Mouse (Mus musculus) neural tube, embryonic 15.5 days (tissue): ENCODE results near the gene Unc13a. TPM values are rescaled to one million over a fixed set of nuclear protein-coding genes. Genes with fewer than 3 reads are reported as not detected.

Experiments
- ATAC-seq: fragments of 200-750 bp; cut with Nextera tagmentation; 2 replicates; pipeline ENCODE4 v1.8.0; 2017; ENCODE audit warnings: mild to moderate bottlenecking, moderate TSS enrichment, moderate library complexity; ENCODE audit not compliant: low FRiP score
- H3K27ac ChIP-seq: fragments of 300-500 bp; sonication (generic); replicated peaks from 2 replicates; pipeline ENCODE4 v1.5.1; 2015; ENCODE audit warnings: mild to moderate bottlenecking, inconsistent platforms
- H3K27me3 ChIP-seq: fragments of 300-500 bp; sonication (generic); replicated peaks from 2 replicates; pipeline ENCODE4 v1.6.1; 2015; ENCODE audit warnings: inconsistent platforms
- H3K36me3 ChIP-seq: fragments of 300-500 bp; sonication (generic); 2 replicates; pipeline ENCODE4 v1.6.1; 2015; ENCODE audit warnings: inconsistent platforms
- H3K4me1 ChIP-seq: fragments of 300-500 bp; sonication (generic); 2 replicates; pipeline ENCODE4 v1.6.1; 2015; ENCODE audit warnings: inconsistent platforms
- H3K4me2 ChIP-seq: fragments of 300-500 bp; sonication (generic); 2 replicates; pipeline ENCODE4 v1.6.1; 2015; ENCODE audit warnings: inconsistent platforms, mild to moderate bottlenecking, moderate library complexity
- H3K4me3 ChIP-seq: fragments of 300-500 bp; sonication (generic); replicated peaks from 2 replicates; pipeline ENCODE4 v1.5.1; 2015; ENCODE audit warnings: mild to moderate bottlenecking, inconsistent platforms
- H3K9ac ChIP-seq: fragments of 300-500 bp; sonication (generic); replicated peaks from 2 replicates; pipeline ENCODE4 v1.6.1; 2015; ENCODE audit warnings: mild to moderate bottlenecking, inconsistent platforms
- H3K9me3 ChIP-seq: fragments of 300-500 bp; sonication (generic); replicated peaks from 2 replicates; pipeline ENCODE4 v1.6.1; 2016; ENCODE audit warnings: inconsistent platforms
- WGBS: fragments of 180-500 bp; shearing (Covaris S2); methylation state at CpG from one replicate; pipeline ENCODE4 v1.1.7; 2015; ENCODE audit warnings: mixed read lengths; 5-methylcytosine and 5-hydroxymethylcytosine counted together
- polyA plus RNA-seq: library from polyadenylated mRNA; unstranded; fragments of >200 nt; fragmentation: Nextera tagmentation; extraction: Ambion mirVana; gene quantifications from 2 replicates; pipeline ENCODE4 v1.2.1, GENCODE M21; 2015

The Unc13a gene
- polyA plus RNA-seq, 1 experiment from 2014 or later, result 22.2 TPM

GRCm38 (mm10) chr8:71685573-71685972 lies 14.0 kb upstream of the Unc13a start:
- Histone ChIP-seq H3K9ac (peak overlapping the region; percentile 31), H3K36me3 (no peaks in the 10 kb centered on the region), H3K27ac (no peak overlapping the region), H3K4me1 (peaks cover 34% of the 10 kb centered on the region), H3K9me3 (no peaks in the 10 kb centered on the region), H3K4me3 (peak overlapping the region; percentile 46), H3K4me2 (peak overlapping the region; percentile 70), H3K27me3 (peaks cover 100% of the 10 kb centered on the region)
- WGBS, result 4% methylated on average over 29 of the region's 29 CpGs
- peak; percentile 60 for ATAC-seq

GRCm38 (mm10) chr8:71684701-71685100 lies 13.1 kb upstream of the Unc13a start:
- H3K4me1 ChIP-seq, result peaks cover 40% of the 10 kb centered on the region
- H3K4me2 ChIP-seq, result no peak overlapping the region
- H3K27ac ChIP-seq, result no peak overlapping the region
- H3K27me3 ChIP-seq, result peaks cover 100% of the 10 kb centered on the region
- H3K4me3 ChIP-seq, result no peak overlapping the region
- no peak overlapping the region for H3K9ac ChIP-seq
- WGBS, result 16% methylated on average over 10 of the region's 10 CpGs
- ATAC-seq, result no peak
- no peaks in the 10 kb centered on the region for H3K9me3 ChIP-seq
- H3K36me3 ChIP-seq, result no peaks in the 10 kb centered on the region

GRCm38 (mm10) chr8:71682832-71683231 lies 11.3 kb upstream of the Unc13a start:
- 55% methylated on average over 12 of the region's 12 CpGs for WGBS

GRCm38 (mm10) chr8:71681369-71681915 lies 9.9 kb upstream of the Unc13a start:
- H3K9me3 ChIP-seq, result no peaks in the 10 kb centered on the region
- no peak for ATAC-seq
- H3K36me3 ChIP-seq, result no peaks in the 10 kb centered on the region
- H3K4me3 ChIP-seq, result no peak overlapping the region
- H3K4me1 ChIP-seq, result peaks cover 37% of the 10 kb centered on the region
- WGBS, result 8% methylated on average over 18 of the region's 18 CpGs
- no peak overlapping the region for H3K27ac ChIP-seq
- peaks cover 98% of the 10 kb centered on the region for H3K27me3 ChIP-seq
- no peak overlapping the region for H3K9ac ChIP-seq
- H3K4me2 ChIP-seq, result no peak overlapping the region

More at GRCm38 (mm10) chr8:71682832-71683231, 11.3 kb upstream of the Unc13a start:
- no peak for ATAC-seq
- Histone ChIP-seq H3K4me2 (no peak overlapping the region), H3K36me3 (no peaks in the 10 kb centered on the region), H3K4me3 (no peak overlapping the region), H3K9me3 (no peaks in the 10 kb centered on the region), H3K27me3 (peaks cover 100% of the 10 kb centered on the region), H3K27ac (no peak overlapping the region), H3K4me1 (peaks cover 40% of the 10 kb centered on the region), H3K9ac (no peak overlapping the region)

- 14% methylated on average over 21 of the region's 21 CpGs for WGBS
- 0 out of 2 replicates have a peak overlapping the region, but pooled peaks have one; percentile 3 for H3K4me3 ChIP-seq
Observed at GRCm38 (mm10) chr8:71680471-71680870, 8.9 kb upstream of the Unc13a start.

GRCm38 (mm10) chr8:71679550-71680168 lies 8.1 kb upstream of the Unc13a start:
- Histone ChIP-seq H3K4me1 (peaks cover 31% of the 10 kb centered on the region), H3K4me3 (peak overlapping the region; percentile 35), H3K27ac (no peak overlapping the region), H3K9ac (peak overlapping the region; percentile 43; the same call in 1 of the 2 replicates), H3K36me3 (no peaks in the 10 kb centered on the region), H3K27me3 (peaks cover 89% of the 10 kb centered on the region), H3K9me3 (no peaks in the 10 kb centered on the region), H3K4me2 (peak overlapping the region; percentile 62)
- 5% methylated on average over 45 of the region's 46 CpGs for WGBS
- ATAC-seq, result no peak

More at GRCm38 (mm10) chr8:71680471-71680870, 8.9 kb upstream of the Unc13a start:
- Histone ChIP-seq H3K9me3 (no peaks in the 10 kb centered on the region), H3K27me3 (peaks cover 95% of the 10 kb centered on the region), H3K9ac (no peak overlapping the region), H3K4me2 (peak overlapping the region; percentile 7; the same call in 1 of the 2 replicates), H3K4me1 (peaks cover 35% of the 10 kb centered on the region), H3K27ac (no peak overlapping the region), H3K36me3 (no peaks in the 10 kb centered on the region)
- ATAC-seq, result no peak

- Histone ChIP-seq H3K4me1 (peaks cover 31% of the 10 kb centered on the region), H3K9ac (peak overlapping the region; percentile 43; the same call in 1 of the 2 replicates), H3K27me3 (peaks cover 84% of the 10 kb centered on the region), H3K9me3 (no peaks in the 10 kb centered on the region), H3K4me3 (peak overlapping the region; percentile 35), H3K27ac (no peak overlapping the region), H3K4me2 (peak overlapping the region; percentile 62), H3K36me3 (no peaks in the 10 kb centered on the region)
- WGBS, result 15% methylated on average over 16 of the region's 16 CpGs
- no peak for ATAC-seq
Observed at GRCm38 (mm10) chr8:71679116-71679515, 7.6 kb upstream of the Unc13a start.

- peaks cover 31% of the 10 kb centered on the region for H3K4me1 ChIP-seq
- no peak overlapping the region for H3K27ac ChIP-seq
- no peak overlapping the region for H3K4me2 ChIP-seq
- H3K9me3 ChIP-seq, result no peaks in the 10 kb centered on the region
- ATAC-seq, result no peak
- peaks cover 75% of the 10 kb centered on the region for H3K27me3 ChIP-seq
- H3K9ac ChIP-seq, result no peak overlapping the region
- WGBS, result 51% methylated on average over 4 of the region's 4 CpGs
- no peak overlapping the region for H3K4me3 ChIP-seq
- no peaks in the 10 kb centered on the region for H3K36me3 ChIP-seq
Observed at GRCm38 (mm10) chr8:71678216-71678615, 6.7 kb upstream of the Unc13a start.

GRCm38 (mm10) chr8:71677555-71677954 lies 6.0 kb upstream of the Unc13a start:
- no peak overlapping the region for H3K4me3 ChIP-seq
- no peak overlapping the region for H3K4me2 ChIP-seq
- H3K4me1 ChIP-seq, result peaks cover 32% of the 10 kb centered on the region
- no peak overlapping the region for H3K9ac ChIP-seq
- no peak overlapping the region for H3K27ac ChIP-seq
- no peaks in the 10 kb centered on the region for H3K9me3 ChIP-seq
- no peak for ATAC-seq
- peaks cover 68% of the 10 kb centered on the region for H3K27me3 ChIP-seq
- no peaks in the 10 kb centered on the region for H3K36me3 ChIP-seq

- peak overlapping the region; percentile 66 for H3K4me2 ChIP-seq
- 55% methylated on average over 9 of the region's 9 CpGs for WGBS
- H3K27ac ChIP-seq, result peak overlapping the region; percentile 67; the same call in 1 of the 2 replicates
- H3K27me3 ChIP-seq, result peaks cover 61% of the 10 kb centered on the region
- H3K9ac ChIP-seq, result peak overlapping the region; percentile 63; the same call in 1 of the 2 replicates
- H3K9me3 ChIP-seq, result no peaks in the 10 kb centered on the region
- H3K4me1 ChIP-seq, result peaks cover 40% of the 10 kb centered on the region
- H3K36me3 ChIP-seq, result no peaks in the 10 kb centered on the region
- H3K4me3 ChIP-seq, result peak overlapping the region; percentile 51
- ATAC-seq, result no peak
Observed at GRCm38 (mm10) chr8:71676803-71677202, 5.2 kb upstream of the Unc13a start.

GRCm38 (mm10) chr8:71676020-71676741 lies 4.6 kb upstream of the Unc13a start, which contains the start of gene Jak3:
Gene Jak3 (plus strand): TSS chr8:71676296.
- Histone ChIP-seq H3K4me2 (peak within 1 kb of the TSS; percentile 66), H3K4me3 (peak within 1 kb of the TSS; percentile 51), H3K36me3 (no peaks in the 10 kb centered on the region), H3K4me1 (peaks cover 35% of the 10 kb centered on the region), H3K9ac (peak within 1 kb of the TSS; percentile 63), H3K27ac (peak within 1 kb of the TSS; percentile 67), H3K27me3 (peaks cover 55% of the 10 kb centered on the region), H3K9me3 (no peaks in the 10 kb centered on the region)
- ATAC-seq, result peak; percentile 66
- WGBS, result 4% methylated on average over 39 of the region's 40 CpGs
